Mouse (Mus musculus) liver, embryonic 14.5 days (tissue): ENCODE data around the gene Ccdc85b.

Experiments
- CTCF ChIP-seq: IDR thresholded peaks from 2 replicates; pipeline ENCODE4 v1.5.1; 2016; ENCODE audit warnings: antibody characterized with exemption, low read depth, control low read depth
- EP300 ChIP-seq: IDR thresholded peaks from 2 replicates; pipeline ENCODE4 v1.6.1; 2016; ENCODE audit warnings: antibody characterized with exemption, low read depth

GRCm38 (mm10) chr19:5445747-5446146 is 11.9 kb downstream of the Ccdc85b start:
- TF ChIP-seq CTCF (no peak), EP300 (no peak)
